Mouse (Mus musculus): ENCODE data around the gene Reep3.

GRCm38 (mm10) chr10:67111044-67111798, 14.5 kb upstream of the Reep3 start:
- TF ChIP-seq CTCF (IDR thresholded peaks at IDR 0.05; ENCODE audit: borderline replicate concordance, extremely low read depth, insufficient read depth, insufficient read length) (no peak), POLR2A (IDR thresholded peaks at IDR 0.05; ENCODE audit: borderline replicate concordance, extremely low read depth, insufficient read depth, insufficient read length, poor library complexity, severe bottlenecking) (no peak)
